Mouse (Mus musculus): ENCODE results near the gene Gm49333.
"Not testable (repeated sequence)": the region's sequence is repeated elsewhere in the genome, so short reads cannot be mapped to it uniquely, and the experiment has no call there.

Gene Gm49333

DNA sequence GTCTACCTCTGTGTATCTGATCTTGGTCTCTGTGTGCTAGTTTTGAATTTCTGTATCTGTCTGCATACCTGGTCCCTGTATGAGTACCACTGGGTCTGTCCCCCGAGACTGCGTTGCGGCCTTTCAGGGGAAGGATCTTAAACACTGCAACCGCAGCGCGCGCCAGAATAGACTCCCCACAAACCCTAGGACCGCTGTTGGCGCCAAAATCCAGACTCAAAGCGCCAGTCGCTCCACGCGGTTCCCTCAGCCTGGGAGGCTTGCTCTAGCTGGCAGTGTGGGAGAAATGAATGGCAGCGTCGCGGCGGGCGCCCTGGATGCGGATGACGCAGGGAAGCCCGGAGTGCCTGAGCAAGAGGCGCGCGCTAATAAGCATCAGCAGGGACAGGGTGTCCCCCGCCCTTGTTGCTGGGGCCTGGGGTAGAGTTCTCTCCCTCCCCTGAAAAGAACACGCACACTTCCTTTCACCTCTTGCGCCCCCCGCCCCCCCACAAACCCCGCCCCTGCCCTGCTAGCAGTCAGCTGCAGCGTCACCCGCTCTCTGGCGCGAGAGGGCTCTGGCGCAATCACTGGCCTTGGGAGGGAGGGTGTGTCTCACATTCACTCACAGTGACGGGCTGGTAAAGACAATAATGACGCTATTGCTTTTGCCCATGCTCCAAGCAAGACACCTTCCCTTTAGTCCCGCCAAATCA lies 10.7 kb downstream of the Gm49333 start:
- in situ Hi-C loops (cut with MboI; ENCODE audit: unreplicated experiment in 2 of 2): no loop called here

DNA sequence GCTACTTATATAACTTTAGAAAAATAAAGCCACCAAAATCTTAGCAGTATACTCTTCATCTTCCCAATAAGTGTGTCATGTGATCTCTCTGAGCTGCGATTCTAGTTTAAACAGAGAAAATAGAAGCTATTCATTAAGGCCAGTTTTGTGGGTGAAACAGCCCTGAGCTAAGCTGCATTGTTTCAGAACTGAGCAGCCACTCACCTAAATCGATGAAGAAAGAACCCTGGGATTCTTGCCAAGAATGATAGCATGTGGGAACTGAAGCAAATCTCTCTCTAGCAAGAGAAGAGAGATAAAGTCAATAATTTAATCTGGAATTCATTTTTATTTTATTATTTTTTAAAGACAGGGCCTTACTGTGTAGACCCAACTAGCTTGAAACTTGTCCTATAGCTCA lies 11.8 kb downstream of the Gm49333 start:
- in situ Hi-C loops (cut with MboI; ENCODE audit: unreplicated experiment in 2 of 2): no loop called here

DNA sequence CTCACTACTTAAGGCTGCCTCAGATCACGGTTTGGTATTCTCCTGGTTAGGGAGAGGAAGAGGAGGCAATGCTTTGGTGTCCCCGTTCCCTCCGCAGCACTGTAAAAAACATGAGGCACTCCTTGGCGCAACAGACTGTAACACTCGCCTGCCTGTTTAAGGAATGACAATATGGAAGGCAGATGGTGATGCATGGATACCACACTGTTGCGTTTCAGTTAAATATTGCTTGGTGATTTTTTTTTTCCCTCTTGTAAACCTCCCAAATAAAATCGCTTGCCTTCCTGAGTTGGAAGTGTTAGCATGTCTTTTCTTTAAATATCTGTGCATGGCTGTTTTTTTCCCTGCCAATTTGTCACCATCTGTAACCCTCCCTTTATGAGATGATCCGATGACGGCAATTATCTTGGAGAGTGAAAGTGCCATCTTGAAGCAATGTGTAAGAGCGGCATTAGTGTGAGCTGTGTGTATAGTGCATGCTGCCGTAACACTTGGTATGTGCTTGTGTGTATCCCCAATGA lies 17.5 kb downstream of the Gm49333 start:
- in situ Hi-C loops (cut with MboI; ENCODE audit: unreplicated experiment in 2 of 2): loop anchor here in 1 of 2 experiments (25.0 kb wide), 1 partner anchor 417 kb away; no protein-coding TSS in a partner anchor

DNA sequence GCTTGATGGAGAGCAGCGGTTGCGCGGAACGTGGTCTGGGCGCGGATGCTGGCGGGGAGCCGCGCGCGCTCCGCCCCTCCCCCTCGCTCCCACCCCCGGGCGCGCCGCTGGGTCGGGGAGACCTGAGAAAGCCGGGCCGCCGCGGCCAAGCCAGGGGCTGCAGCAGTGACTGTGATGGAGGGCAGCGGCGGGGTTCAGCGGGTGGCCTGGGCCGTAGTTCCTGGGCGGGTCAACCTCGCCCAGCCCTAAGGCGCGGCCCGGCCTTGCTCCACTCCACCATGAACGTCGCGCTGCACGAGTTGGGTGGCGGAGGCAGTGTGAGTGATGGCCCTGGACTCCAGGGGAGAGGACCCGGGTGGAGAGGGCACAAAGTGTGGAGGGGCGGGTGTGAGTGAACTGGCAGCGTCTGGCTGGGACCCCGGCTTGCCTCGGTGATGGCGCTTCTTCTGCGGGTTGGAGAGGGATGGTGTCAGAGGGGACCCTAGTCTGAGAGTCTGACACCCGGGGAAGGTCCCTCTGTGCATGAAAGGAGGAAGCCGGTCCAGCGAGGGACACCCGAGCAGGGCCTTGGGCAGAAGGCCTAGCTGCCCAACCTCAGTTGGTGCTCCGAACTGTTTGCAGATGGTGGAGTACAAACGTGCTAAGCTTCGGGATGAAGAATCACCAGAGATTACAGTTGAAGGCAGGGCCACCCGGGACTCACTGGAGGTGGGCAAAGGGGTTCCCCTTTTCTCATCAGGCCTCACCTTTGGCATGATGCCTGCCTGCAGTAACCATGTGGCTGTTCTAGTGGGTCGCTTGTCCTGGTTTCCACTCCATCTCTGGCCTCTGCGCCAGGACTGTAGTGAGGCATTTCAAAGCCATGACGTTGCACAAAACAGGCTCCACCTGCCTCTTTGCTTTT lies 18.6 kb downstream of the Gm49333 start, which contains the start of gene Ece2:
Ece2 (plus strand) TSS at position 98 of the 904 bp plus-strand sequence.
- in situ Hi-C loops (cut with MboI; ENCODE audit: unreplicated experiment in 2 of 2): loop anchor here in 1 of 2 experiments (25.0 kb wide), 1 partner anchor 418 kb away; no protein-coding TSS in a partner anchor

DNA sequence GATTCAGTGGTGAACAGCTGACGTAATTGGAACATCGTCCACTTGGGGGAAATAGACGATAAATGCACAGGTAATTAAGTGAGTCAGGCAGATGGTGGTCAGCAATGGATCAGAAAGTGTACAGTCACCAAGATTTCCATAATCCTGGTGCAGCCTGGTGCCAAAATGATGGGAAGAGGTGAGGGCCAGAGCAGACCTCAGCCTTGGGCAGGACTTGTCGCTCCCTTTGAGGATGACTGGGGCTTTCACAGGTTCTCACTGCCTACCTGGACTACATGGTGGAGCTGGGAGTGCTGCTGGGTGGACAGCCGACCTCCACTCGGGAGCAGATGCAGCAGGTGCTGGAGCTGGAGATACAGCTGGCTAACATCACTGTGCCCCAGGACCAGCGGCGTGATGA lies 26.0 kb downstream of the Gm49333 start:
- in situ Hi-C loops (cut with MboI; ENCODE audit: unreplicated experiment in 2 of 2): loop anchor here in 1 of 2 experiments (25.0 kb wide), 1 partner anchor 425 kb away; no protein-coding TSS in a partner anchor

DNA sequence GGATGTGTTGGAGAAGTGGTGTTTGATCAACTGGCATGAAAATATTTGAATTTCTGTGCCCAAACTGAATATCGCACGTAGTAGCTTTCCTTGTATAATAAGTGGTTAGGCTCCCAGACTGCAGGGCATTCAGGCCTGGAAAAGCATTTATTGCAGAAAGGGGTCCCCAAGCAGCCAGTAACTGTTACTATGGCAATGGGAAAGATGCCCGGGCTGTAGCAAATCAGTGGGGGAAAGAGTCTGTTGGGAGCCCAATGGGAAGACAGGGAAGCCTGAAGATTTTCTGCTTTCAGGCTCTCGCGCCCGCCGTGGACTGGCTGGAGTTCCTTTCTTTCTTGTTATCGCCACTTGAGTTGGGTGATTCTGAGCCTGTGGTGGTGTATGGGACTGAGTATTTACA lies 27.0 kb downstream of the Gm49333 start:
- in situ Hi-C loops (cut with MboI; ENCODE audit: unreplicated experiment in 2 of 2): loop anchor here in 1 of 2 experiments (25.0 kb wide), 1 partner anchor 426 kb away; no protein-coding TSS in a partner anchor

DNA sequence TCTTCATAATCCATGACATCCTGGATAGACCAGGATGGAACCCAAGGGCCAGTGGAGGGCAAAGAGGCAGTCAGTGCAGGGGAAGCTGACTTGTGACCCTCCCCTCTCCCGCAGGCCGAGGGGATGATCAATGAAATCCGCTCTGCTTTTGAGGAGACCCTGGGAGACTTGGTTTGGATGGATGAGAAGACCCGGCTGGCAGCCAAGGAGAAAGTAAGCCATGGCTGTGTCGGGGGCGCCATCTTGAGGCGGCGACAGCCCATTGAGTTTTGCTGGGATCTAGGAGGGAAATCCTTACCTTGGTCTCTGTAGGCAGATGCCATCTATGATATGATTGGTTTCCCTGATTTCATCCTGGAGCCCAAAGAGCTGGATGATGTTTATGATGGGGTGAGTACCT lies 30.8 kb downstream of the Gm49333 start:
- in situ Hi-C loops (cut with MboI; ENCODE audit: unreplicated experiment in 2 of 2): loop anchor here (10.0 to 25.0 kb wide), 3 partner anchors 217 to 430 kb away; partner anchors contain the start of gene Abcc5 (in 1 of the 2)

DNA sequence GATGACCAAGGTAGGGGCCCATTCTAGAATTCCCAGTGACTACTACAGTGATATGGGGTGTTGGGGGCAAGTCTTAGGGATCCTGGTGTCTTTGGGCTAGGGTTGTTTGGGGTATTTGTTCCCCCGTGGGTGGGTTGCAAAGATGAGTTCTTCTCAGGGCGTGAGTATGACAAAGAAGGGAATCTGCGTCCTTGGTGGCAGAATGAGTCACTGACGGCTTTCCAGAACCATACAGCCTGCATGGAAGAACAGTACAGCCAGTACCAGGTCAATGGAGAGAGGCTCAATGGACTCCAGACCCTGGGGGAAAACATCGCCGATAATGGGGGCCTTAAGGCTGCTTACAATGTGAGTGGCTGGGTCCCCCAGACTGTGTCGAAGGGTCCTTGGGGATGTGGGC lies 32.5 kb downstream of the Gm49333 start:
- in situ Hi-C loops (cut with MboI; ENCODE audit: unreplicated experiment in 2 of 2): loop anchor here (10.0 to 25.0 kb wide), 3 partner anchors 219 to 432 kb away; partner anchors contain the start of gene Abcc5 (in 1 of the 2)

DNA sequence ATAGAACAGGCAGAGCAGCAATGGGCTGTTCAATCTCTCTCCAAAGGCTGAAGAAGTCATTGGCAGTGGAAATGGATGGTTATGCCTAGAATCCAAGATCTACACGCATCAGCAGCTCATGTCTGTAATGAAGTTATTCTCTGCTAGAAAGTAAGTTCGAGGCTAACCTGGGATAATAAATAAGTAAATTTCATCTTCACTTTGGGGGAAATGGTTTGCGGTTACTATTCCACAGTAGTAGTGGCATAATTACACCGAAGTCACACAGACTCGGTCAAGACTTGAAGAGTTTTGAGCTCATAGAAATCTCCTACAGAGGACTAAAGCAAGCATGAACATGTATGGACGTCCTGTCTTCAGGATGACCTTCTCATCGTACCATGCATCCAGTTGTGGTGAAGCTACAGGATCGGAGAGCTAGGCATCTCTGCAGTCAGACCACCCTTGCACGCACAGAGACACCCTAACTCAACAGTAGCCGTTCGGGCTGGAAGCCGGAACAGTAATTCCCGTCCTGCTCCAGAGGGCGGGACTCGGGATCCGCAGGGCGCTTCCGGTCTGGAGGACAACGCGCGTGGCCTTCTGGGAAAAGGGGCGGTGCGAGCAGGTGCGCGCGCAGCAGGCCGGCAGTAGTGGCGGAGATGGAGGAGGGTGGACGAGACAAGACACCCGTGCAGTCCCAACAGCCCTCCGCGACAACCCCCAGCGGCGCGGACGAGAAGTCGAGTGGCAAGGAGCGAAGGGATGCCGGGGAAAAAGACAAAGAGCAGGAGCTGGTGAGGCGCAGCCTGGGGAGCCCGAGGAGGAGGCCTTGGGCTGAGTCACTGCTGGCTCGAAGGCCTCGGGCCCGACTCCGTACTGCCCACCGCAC lies 39.9 kb downstream of the Gm49333 start, which contains the start of gene Psmd2:
Psmd2 (plus strand) TSS at position 577 of the 871 bp plus-strand sequence.
- in situ Hi-C loops (cut with MboI; ENCODE audit: unreplicated experiment in 2 of 2): no loop called here

DNA sequence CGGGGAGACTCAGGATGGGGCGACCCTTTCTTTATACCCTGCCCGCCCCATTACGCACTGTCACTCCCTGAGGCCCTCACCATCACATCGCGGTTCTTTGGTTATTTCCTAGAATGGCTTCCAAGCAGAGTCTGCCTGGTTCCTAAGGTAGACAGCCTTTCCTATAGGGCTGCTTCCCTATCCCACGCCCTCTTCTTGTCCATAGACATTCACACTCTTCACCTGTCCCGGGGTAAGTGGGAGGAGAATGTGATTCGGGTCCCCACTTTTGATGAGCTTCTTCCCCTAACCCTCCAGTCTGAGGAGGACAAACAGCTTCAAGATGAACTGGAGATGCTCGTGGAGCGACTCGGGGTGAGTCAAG lies 40.5 kb downstream of the Gm49333 start:
- in situ Hi-C loops (cut with MboI; ENCODE audit: unreplicated experiment in 2 of 2): no loop called here

DNA sequence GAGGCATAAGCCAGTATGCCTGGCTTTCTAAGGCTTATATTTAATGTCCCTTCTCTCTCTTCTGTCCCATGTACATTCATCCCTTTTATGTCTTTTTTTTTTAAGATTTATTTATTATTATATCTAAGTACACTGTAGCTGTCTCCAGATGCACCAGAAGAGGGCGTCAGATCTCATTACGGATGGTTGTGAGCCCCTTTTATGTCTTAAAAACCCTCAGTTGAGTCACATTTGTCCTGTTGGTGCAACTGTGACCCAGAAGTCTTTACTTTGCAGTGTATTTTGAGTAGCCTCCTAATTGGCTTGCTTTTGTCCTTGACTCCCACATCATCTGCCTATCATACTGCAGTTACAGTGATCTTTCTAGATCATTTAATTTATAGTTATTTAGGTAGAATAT lies 41.9 kb downstream of the Gm49333 start:
- in situ Hi-C loops (cut with MboI; ENCODE audit: unreplicated experiment in 2 of 2): no loop called here

DNA sequence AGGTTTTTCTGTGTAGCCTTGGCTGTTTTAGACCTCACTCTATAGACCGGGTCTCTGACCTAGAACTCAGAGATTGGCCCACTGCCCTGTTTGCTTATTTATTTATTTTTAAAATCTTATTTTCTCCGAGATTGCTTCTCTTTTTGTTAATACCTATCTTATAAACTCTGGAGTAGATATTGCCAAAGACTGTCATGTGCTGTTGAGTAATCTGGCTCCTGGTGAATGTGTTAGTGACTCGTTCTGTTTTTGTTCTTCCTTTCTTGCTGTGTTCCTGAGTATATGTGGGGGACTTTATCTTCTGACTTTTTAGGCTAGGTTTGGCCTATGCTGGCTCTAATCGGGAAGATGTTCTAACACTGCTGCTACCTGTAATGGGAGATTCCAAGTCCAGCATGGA lies 46.3 kb downstream of the Gm49333 start:
- in situ Hi-C loops (cut with MboI; ENCODE audit: unreplicated experiment in 2 of 2): no loop called here

DNA sequence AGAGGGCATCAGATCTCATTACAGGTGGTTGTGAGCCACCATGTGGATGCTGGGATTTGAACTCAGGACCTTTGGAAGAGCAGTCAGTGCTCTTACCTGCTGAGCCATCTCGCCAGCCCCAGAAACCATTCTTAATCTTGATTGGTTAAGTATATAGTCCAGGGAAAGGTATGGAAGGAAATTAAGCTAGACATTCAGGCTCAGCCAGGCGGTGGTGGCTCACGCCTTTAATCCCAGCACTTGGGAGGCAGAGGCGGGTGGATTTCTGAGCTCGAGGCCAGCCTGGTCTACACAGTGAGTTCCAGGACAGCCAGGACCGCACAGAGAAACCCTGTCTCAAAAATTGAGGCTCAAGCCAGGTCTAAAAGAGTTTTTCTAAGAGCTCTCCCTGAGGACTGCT lies 56.6 kb downstream of the Gm49333 start, which contains the start of gene Eif4g1:
Eif4g1 (plus strand) TSS at position 301 of the 400 bp plus-strand sequence.
- in situ Hi-C loops (cut with MboI; ENCODE audit: unreplicated experiment in 2 of 2): not testable (repeated sequence)

DNA sequence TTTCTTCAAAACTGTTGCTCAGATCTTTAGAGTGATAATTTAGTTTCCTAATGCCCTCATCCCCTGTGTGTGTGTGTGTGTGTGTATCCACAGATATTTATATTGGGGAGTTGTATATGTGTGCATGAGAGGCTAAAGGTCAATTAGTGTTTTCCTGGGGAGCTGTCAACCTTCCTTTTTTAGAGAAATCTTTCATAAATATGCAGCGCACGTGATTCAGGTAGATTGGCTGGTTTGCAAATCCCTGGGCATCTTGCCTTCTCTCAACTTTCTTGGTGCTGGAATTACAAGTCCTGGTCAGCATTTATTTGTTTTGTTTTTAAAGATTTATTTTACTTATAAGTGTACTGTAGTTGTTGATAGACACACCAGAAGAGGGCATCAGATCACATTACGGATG lies 58.9 kb downstream of the Gm49333 start:
- in situ Hi-C loops (cut with MboI; ENCODE audit: unreplicated experiment in 2 of 2): no loop called here

DNA sequence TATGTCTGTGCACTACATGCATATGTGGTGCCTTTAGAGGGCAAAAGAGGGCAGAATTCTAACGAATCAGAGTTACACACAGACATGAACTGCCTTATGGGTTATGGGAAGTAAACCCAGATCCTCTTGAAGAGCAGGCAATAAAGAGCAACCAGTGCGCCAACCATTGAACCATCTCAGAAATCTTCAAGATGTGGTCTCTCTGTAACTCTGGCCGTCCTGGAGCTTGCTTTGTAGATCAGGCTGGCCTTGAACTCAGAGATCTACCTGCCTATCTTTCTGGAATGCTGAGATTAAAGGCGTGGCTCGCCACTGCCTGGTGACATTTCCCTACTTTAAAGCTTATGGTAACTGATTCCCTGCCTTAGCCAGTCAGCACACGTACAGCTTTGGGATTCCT lies 60.5 kb downstream of the Gm49333 start:
- in situ Hi-C loops (cut with MboI; ENCODE audit: unreplicated experiment in 2 of 2): no loop called here

DNA sequence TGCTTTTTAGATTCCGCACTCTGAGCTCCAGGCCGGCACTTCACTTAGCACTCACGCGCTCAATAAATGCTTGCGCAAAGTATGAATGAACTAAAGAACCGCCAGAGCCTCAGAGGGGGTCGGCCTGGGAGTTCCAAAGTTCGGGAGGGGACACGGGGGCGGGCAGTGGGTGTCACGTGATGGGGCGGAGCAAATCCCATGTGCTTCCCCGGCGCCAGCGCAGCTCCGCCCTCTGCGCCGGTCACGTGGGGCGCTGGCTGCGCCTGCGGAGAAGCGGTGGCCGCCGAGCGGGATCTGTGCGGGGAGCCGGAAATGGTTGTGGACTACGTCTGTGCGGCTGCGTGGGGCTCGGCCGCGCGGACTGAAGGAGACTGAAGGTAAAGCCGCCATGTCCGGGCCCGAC lies 61.1 kb downstream of the Gm49333 start:
- in situ Hi-C loops (cut with MboI; ENCODE audit: unreplicated experiment in 2 of 2): no loop called here

DNA sequence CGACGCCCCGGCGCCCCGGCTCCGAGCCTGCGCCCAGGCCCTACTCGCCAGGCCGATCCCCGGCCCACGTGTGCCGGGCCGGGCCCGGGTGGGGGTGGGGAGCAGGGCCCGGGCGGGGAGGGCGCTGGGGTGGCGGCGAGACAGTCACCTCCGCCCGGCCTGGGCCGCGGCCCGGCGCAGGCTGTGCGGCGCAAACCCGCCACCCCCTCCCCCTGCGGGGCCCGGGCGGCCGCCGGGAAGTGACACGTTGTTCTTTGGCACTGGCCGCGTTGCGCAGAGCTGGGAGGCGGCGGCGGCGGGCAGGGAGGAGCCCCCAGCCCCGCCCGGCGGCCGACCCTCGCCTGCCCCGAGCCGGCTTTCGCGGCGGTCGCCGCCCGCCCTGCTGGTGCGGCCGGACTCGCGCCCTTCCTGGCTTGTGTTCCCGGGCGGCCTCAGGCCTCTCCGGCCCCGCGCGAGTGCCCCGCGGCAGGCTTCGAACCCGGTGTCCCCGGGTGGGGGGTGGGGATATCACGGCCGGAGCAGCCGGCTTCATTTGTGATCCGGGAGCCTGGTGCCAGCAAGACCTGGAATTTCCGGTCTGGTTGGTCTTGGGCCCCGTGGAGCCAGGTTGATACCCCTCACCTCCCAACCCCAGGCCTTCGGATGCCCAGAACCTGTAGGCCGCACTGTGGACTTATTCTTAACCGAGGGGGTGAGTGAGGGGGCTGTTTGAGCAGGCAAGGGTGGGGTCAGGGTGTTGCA lies 61.7 kb downstream of the Gm49333 start:
- in situ Hi-C loops (cut with MboI; ENCODE audit: unreplicated experiment in 2 of 2): no loop called here

DNA sequence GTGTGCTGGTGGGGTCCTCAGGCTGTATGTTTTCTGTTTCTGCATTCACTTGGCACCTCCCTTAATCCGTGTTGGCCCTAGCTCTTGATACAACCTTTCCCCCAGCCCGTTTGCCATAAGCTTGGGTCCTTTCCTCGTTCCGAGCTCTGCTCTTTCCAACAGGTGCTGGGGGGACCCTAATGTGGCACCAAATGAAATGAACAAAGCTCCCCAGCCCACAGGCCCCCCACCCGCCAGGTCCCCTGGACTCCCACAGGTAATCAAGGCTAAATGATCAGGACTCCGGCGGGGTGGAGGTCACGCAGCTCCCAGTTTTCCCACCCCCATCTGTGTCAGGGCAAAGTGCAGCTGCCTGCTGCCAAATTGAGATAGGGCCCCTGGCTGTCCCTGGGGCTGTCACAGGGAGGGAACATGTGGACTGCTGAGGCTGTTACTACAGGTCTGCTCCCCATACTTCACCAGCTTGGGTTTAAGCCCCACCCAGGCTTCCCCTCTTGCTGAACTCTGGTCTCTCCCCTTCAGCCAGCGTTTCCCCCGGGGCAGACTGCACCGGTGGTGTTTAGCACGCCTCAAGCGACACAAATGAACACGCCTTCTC lies 62.4 kb downstream of the Gm49333 start:
- in situ Hi-C loops (cut with MboI; ENCODE audit: unreplicated experiment in 2 of 2): no loop called here

DNA sequence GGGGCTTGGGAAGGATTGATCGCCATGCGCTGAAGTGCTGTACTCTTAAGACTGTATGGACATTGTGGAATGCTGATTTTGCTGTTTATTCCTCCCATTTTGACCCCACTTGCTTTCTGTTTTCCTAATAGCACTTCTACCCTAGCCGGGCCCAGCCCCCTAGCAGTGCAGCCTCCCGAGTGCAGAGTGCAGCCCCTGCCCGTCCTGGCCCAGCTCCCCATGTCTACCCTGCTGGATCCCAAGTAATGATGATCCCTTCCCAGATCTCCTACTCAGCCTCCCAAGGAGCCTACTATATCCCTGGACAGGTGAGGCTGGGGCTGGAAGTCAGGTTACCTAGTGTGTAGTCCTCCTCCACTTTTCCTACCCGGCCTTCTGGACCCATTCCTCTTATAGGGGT lies 63.8 kb downstream of the Gm49333 start:
- in situ Hi-C loops (cut with MboI; ENCODE audit: unreplicated experiment in 2 of 2): no loop called here

Data from v-Abl transformed pro-B cells (cell line).